Mouse (Mus musculus): ENCODE data around the gene Ndufa7. TPM values are rescaled to one million over a fixed set of nuclear protein-coding genes. Genes with fewer than 3 reads are reported as not detected.

Ndufa7 gene
- total RNA-seq (2014; fragmentation: Nextera tagmentation) (282 and 300 TPM in 2 replicates), total RNA-seq (2017) (133 and 200 TPM in 2 replicates)

DNA sequence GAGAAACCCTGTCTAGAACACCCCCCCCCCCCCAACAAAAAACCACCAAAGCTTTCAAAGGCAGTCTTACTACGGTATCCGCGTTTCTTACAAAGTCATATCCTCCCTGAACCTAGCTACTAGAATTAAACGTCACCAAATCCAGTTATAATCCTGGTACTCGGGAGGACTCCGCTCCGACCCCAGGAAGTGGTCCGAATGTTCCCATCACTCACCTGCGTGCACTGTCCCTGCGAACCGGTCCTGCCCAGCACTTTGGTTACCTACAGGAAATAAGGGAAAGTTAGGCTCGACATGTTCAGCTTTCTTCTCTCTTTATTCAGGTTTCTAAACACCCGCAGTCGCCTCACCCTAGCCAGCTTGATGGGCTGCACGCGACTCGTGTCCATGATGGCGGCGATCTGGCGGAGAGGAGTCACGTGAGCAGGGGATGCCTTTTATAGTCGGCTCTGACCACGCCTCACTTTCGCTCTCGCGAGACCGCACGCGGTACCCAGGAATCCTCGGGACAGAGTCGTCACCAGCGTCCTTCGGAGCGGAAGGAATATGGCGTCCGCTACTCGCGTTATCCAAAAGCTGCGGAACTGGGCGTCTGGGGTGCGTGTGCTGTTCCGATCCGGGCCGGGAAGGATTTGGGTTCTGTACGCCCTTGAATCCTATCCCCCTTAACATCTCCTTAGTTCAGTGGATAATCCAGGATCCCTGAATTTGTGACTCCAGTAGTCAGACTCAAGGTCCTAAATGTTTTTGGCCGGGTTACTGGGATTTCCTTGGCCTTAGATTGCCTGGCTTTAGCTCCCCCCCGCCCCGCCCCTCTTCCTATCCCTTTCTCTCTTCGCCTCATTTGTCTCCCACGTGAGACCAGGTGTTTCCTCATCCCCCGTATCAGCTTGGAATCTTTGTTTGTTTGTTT lies at the start of gene Ndufa7, which contains the start of gene Rps28:
Gene Ndufa7 (plus strand): TSS at position 489 of the 913 bp plus-strand sequence.
Gene Rps28 (minus strand): TSS at position 479 of the 913 bp plus-strand sequence.
- ATAC-seq (replicated peaks; ENCODE audit: poor library complexity, severe bottlenecking): peak; percentile 96

DNA sequence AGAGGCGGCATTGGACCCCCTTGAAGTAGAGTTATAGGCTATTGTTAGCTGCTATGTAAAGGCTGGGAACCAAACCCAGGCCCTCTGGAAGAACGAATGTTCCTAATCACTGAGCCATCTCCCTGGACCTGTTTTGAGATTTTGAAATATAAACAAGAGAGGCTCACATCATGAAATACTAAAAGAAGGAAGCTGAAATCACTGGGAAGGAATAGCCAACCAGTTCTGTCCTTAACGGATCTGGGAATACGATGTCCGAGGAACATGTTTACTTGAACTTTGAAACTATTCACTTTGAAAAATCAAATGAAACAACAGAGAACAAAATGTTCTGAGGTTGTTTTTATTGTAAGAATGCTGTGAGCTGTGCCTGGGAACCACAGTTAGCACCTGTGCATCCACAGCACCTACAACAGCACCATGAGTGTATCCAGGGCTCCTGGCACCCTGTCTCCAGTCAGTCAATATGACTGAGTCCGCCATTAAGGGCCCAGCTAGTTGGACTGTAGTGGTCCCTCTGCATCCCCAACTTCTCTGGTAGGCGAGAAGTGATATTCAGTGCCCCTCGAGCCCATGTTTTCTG lies 49.7 kb upstream of the Ndufa7 start:
- no peak for ATAC-seq (replicated peaks; ENCODE audit: poor library complexity, severe bottlenecking)

DNA sequence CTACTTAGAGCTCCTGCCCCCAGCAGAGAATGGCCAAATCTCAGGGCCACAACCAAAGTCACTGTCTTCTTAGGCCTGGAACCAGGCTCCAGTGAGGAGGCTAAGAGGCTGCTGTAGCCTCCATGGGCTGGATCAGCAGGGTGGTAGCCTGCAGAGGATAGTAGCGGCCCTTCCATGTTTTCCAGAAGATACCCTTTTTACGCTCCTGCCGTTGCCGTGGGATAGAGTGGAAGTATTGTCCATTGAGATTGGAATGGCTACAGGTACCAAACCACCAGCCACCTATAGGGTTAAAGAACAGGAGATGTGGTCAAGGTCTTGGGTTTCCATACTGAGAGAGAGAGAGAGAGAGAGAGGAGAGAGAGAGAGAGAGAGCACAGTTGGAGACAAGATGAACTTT lies 49.1 kb upstream of the Ndufa7 start:
- no peak for ATAC-seq (replicated peaks; ENCODE audit: poor library complexity, severe bottlenecking)

DNA sequence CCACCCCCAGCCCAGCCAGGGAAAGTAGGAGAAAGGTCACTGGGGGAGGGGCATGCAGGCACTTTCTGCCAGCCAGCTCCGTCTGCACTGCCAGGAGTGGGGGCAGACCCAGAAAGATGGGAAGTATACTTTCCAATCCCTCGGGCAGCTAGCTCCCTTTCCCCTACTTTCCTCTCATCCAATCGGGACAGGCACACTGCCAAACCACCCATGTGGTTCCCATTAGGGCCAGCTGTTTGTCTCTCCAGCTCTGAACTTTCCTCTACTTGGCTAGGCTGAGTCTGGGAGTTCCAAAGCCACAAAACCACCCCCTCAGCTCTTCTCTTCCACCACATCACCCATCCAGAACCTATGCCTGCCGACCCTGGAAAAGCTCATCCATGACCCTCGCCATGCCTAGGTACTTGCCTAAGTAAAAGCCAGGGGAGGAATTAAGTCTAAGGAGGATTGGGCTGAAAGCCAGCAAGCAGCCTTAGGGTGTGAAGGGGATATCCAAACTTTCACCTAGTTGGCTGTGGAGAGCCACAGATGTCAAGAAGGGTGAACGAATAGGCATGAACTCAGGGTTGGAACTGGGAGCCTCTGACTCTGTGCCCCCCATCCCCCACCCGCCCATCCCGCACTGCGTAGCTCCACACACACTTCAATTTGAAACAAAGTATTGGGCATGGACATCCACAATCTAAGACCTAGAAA lies 45.0 kb upstream of the Ndufa7 start:
- no peak for ATAC-seq (replicated peaks; ENCODE audit: poor library complexity, severe bottlenecking)

DNA sequence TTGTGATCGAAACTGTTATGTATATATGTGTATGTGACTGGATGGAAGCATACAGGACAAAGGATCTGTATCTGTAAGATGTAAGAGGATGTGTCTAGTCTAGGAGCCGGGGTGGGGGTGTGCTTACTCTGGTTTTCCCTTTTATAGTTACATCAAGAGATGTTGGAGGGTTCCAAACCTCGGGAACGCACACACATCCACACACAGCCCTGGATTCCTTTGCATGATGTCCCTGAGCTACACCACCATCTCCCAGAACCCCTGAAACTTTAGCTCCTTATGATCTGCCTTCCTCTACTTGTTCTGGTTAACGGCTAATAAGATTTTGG lies 44.4 kb upstream of the Ndufa7 start:
- no peak for ATAC-seq (replicated peaks; ENCODE audit: poor library complexity, severe bottlenecking)

DNA sequence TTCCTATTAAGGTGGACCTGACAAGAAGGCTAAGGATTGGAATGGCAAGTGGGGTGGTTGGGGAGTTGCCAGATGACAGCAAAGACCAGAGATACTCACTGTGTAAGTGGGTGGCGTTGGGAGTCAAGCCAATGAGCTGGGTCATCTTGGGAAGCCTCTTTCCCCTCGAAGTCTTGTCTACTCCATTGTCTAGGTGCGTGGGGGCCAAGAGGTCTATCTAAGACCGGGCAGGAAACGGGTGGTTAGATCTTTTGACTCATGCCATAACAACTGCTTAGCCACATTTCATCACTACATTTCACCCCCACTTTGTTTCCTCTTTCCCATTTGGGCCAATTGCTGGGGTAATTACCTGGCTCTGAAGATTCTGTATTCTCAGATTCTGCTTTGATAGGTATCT lies 43.9 kb upstream of the Ndufa7 start:
- peak; percentile 61 for ATAC-seq (replicated peaks; ENCODE audit: poor library complexity, severe bottlenecking)

DNA sequence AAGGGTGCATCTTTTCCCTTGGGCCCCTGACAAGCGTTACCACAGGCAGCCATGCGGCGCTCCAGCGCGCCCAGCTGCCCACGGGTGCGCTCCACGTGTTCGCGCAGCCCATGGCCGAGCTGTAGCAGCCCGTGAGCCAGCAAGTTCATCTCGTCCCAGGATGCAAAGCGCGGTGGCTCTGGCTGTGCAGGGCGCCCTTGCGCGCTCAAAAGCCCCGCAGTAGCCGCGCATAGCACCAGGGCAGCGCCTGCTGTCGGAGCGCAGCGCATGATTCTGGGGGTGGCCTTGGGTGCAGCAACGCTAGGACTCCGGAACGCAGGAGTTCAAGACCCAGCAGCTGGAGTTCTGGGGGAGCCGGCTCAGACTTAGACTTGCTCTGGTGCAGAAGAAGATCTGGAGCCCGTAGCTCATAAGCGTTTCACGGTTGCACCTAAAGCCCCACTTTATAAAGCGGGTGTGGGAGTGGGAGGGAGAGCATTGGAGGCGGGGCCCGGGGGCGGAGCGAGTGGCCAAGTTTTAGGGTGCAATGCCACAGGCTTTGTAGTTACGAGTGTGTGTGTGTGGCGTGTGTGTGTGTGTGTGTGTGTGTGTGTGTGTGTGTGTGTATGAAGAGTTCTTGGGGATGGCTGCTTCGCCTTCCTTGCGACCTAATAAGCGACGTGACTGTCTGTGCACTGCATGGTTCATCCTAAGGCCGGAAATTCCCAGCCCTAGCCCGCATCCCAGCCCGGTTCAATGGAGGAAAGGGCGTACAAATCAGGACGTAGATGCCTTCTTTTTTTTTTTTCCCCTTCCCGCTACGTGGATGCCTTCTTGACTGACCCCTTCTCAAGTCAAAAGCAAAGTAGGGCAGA lies 43.0 kb upstream of the Ndufa7 start, which contains the start of gene Angptl4:
Gene Angptl4 (minus strand): TSS at position 707 of the 854 bp plus-strand sequence.
- ATAC-seq (replicated peaks; ENCODE audit: poor library complexity, severe bottlenecking): peak; percentile 73

DNA sequence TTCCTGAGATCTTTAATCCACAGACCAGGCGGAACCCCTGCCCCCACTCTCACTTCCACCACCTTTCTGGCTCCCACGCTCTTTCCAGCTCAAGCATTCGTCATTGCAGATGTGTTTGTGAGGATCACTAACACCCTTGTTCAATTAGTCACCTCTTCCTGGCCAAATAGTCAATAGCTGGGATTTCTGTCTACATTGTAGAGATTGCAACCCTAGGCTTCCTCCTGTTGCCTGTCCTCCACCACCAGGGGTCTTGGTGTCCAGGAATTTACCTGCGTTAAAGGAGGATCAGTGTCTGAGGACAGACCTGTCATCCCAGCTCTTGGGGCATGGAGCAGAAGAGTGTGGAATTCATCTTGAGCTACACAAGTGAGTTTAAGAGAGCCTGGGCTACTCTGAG lies 42.3 kb upstream of the Ndufa7 start:
- no peak for ATAC-seq (replicated peaks; ENCODE audit: poor library complexity, severe bottlenecking)

DNA sequence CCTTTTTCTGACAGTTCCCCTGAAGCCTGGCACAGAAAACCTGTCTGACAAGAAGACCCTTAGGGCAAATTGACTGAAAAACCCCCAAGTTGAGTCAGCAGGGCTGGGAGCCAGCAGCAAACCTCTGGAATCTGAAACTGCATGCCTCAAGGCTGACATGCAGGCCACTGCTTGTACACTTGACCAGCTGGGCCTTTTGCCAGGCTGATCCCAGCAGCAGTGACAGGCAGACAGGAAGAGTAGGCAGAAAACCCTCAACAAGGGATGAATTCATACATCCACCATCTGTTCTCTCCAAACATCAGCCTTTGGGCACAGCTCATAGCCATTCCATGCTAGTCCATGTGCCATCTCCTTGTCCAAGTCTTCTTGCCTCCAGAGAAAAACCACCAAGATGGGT lies 41.0 kb upstream of the Ndufa7 start:
- ATAC-seq (replicated peaks; ENCODE audit: poor library complexity, severe bottlenecking): no peak

DNA sequence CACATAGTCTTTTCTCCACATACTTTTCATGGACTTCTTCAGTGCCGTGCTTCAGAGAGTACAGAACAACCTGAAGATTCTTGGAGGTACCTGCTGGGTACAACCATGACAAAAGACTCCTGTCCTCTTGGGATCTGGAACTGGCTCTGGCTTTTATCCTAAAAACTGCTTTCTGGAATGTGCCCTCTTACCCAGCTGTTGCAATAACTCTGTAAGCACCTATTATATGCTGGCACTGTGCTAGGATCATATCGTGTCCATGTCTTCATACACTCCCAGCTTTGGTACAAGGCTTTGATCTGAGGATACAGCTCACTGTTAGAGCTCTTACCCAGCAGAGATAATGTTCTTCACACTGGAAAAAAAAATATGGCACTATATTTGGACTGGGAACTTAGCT lies 39.4 kb upstream of the Ndufa7 start:
- no peak for ATAC-seq (replicated peaks; ENCODE audit: poor library complexity, severe bottlenecking)

DNA sequence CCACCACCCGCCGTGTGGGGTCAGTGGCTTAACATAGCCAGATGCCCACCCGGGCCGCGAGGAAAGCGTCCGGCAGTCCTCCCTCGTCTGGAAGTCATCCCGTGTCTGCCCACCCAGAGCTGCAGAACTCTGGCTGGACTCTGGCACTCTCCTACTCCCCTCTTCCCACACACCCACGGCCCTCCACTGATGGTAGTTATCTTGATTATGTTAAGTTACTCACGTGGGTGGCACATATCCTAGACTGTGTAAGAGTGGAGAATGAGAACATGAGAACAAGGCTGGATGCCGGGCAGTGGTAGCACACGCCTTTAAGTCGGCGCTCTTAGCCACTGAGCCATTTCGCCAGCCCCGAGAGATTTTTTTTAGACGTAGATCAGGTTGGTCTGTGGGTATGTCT lies 38.0 kb upstream of the Ndufa7 start:
- no peak for ATAC-seq (replicated peaks; ENCODE audit: poor library complexity, severe bottlenecking)

DNA sequence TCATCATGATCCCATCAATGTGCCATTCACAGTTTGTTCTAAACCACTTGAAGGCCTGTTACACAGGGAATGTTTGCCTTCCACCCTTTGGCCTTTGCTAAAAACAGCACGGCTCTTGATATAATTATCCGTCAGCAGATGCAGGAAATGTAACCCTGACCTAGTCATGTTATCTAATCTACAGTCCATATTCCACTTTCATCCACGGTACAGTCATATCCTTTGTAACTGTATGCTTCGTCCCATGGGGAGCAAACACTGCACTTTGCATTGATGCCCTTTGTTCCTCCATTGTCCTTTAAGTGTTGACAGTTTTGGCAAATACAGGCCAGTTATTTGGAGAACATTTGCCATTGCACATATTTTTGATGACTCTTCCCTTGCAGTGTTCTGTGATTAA lies 35.6 kb upstream of the Ndufa7 start:
- no peak for ATAC-seq (replicated peaks; ENCODE audit: poor library complexity, severe bottlenecking)

DNA sequence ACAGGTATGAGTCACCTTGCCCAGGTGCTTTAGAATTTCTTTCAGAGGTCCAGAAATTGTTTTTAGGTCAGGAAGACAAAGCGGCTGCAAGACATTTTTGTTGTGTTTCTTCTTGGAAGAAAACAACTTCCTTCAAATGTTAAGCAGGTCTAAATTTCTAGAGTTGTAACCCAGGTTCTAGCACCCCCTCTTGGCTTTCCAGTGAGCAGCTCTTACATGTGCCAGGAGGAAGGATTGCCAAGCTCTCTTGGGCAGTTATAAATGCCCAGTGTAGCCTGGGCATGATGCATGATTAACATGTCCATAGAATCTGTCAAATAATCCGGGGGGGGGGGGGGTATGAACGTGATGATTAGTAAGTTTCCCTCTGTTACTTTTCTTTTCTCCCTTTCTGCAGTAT lies 26.1 kb upstream of the Ndufa7 start:
- no peak for ATAC-seq (replicated peaks; ENCODE audit: poor library complexity, severe bottlenecking)

DNA sequence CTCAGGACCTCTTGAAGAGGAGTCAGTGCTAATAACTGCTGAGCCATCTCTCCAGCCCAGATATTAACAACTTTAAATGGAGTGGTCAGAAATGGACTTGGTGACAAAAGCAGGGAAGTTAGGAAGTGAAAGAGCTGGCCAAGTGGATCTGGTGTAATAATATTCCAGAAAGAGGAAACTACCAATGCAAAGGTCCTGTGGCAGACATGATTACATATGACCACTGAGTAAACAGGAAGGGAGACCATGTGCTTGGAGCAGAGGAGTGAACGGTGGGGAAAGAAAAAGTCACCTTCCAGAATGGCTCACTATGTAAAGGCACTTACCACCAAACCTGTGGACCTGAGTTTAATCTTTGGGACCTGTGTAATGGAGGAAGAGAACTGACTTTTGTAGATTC lies 25.1 kb upstream of the Ndufa7 start:
- ATAC-seq (replicated peaks; ENCODE audit: poor library complexity, severe bottlenecking): peak; percentile 85

DNA sequence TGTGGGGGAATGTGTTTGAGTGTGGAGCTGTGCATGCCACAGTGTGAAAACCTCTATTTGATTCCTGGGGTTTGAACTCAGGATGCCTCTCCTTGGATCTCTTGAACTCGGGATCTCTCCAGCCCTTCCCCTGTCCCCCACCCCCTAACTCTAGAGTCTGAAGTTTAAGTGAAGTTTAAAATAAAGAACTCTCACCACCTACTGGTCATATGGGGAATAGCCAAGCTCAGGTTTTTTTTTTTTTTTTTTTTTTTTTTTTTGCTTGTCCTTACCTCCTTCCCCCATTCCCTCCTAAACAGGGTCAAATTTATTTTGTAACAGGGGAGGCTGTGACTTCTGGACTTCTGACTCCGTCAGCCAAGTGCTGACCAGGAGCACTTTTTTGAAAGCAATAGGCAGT lies 22.2 kb upstream of the Ndufa7 start:
- ATAC-seq (replicated peaks; ENCODE audit: poor library complexity, severe bottlenecking): peak; percentile 55

DNA sequence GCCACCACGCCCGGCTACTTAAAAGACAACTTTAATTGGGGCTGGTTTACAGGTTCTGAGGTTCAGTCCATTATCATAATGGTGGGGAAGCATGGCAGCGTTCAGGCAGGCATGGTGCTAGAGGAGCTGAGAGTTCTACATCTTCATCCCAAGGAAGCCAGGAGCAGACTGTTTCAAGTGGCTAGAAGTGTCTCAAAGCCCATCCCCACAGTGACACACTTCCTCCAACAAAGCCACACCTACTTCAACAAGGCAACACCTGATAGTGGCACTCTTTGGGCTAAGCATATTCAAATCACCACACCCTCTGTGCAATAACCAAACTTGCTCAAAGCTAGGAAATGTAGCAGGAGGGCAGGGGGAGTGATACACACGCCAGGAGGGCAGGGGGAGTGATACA lies 20.2 kb upstream of the Ndufa7 start:
- 0 out of 2 replicates have a peak, but pooled peaks have one; percentile 22 for ATAC-seq (replicated peaks; ENCODE audit: poor library complexity, severe bottlenecking)

DNA sequence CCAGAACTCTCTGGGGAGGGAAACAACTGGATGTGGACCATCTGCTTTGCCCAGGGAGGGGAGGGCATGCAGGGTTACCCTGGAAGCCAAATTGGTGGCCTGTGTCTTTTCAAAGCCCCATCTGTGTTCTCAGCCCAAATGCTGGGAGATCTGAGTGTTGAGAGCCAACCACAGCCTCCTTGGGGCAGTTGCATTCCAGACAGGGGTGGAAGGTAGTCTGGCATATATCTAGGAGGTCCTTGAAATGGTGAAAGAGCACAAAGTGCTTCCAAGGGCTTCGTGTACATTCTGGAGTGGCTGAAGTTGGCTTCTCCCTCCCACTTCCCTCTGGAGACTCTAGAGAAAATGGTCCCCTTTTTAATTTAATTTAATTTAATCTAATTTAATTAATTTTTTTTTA lies 19.6 kb upstream of the Ndufa7 start:
- ATAC-seq (replicated peaks; ENCODE audit: poor library complexity, severe bottlenecking): no peak

DNA sequence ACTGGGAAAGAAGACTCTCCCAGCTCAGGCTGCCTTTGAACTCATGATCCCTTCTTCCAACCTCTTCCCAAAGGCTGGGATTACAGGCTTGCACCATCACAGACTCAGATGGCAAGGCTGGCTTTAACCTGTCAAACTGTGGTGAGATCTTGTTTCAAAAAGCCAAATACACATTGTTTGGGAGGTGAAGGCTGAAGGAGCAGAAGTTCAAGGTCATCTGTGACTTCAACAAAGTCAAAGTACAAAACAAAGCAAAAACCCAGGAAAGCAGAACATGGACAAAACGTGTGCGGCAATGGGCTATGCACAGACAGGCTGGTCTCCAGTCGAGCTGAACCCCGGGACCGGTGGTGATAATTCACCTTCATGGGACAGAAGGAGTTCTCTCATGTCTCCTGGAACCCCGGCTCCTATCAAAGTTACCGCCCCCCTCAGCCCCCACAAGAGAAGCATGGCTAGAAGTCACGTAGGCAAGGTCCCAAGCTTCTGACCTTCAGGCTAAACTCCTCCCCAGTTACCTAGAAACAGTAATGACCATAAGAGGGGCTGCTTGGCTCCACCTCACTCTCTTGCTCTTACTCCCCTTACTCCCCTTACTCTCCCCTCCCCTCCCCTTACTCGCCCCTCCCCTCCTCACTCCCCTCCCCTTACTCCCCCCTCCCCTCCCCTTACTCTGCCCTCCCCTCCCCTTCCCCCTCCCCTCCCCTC lies 17.0 kb upstream of the Ndufa7 start:
- ATAC-seq (replicated peaks; ENCODE audit: poor library complexity, severe bottlenecking): no peak

DNA sequence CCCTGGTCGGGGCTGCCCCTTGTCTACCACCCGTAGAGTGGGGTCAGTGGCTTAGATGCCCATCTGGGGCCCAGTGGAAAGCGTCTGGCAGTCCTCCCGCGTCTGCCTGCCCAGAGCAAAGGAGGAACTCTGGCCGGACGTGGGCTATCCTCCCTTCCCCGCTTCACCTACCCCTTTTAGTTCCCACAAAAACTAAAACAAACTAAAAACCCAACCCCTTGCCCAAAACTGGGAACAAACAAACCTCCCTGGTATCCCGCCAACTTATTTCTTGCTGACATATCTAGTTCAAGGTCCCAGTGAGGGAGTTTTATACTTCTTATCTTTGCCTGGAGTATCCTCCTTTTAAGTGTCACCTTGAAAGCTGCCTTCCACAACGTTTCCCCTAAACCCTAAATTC lies 16.2 kb upstream of the Ndufa7 start:
- ATAC-seq (replicated peaks; ENCODE audit: poor library complexity, severe bottlenecking): no peak

All from granulocyte monocyte progenitor cell, adult 5-6 weeks (primary cell).